Mouse (Mus musculus) G1E (cell line): ENCODE measurements around the gene Mtx1.

ENCODE experiments used
- CTCF ChIP-seq: IDR thresholded peaks from 2 replicates; pipeline ENCODE4 v1.5.1; 2012; ENCODE audit warnings: low read depth, low read length, inconsistent platforms, mixed read lengths
- POLR2AphosphoS5 ChIP-seq: IDR thresholded peaks from 2 replicates; pipeline ENCODE4 v1.6.1; 2012; ENCODE audit warnings: low read depth, low read length, inconsistent platforms; ENCODE audit not compliant: insufficient replicate concordance

- TF ChIP-seq CTCF (no peak), POLR2AphosphoS5 (no peak)
Observed at GRCm38 (mm10) chr3:89208075-89208657, 18.7 kb downstream of the Mtx1 start.
